Mouse (Mus musculus): ENCODE results near the gene Mogs.

DNA sequence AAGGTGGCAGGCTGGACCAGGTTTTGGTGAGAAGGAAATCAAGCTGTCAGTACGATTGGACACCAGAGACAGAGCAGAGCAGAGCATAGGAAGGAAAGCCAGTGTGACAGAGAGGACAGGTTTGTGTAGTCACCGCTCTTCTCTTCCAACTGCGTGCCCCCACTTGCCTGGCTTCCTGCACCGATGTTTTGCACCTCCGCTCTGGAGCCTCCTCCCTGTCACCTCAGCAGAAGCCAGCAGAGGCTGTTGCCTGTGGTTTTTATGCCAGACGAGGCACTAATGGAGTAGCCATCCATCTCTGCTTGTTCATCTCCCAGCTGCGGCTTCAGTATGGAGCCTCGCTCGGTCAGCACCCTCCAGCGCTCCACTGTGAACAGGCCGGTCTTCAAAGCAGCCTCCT, 27.6 kb downstream of the Mogs start:
- TF ChIP-seq CTCF (IDR thresholded peaks at IDR 0.05; ENCODE audit: low read depth, low read length): no peak
- no peak for TF ChIP-seq POLR2A (IDR thresholded peaks at IDR 0.05; ENCODE audit: borderline replicate concordance, low read depth, low read length)
